Mouse (Mus musculus): Measurements from ENCODE around the gene Ccl2. TPM values are rescaled to one million over a fixed set of nuclear protein-coding genes. Genes with fewer than 3 reads are reported as not detected.

The Ccl2 gene
- polyA plus RNA-seq, 1 experiment from 2014 or later, result 4.8 TPM

GRCm38 (mm10) chr11:82073686-82074085 is 38.3 kb downstream of the Ccl2 start:
- Histone ChIP-seq H3K36me3 (ENCODE audit: control insufficient read depth, insufficient read depth, low read length) (no peaks in the 10 kb centered on the region), H3K4me2 (ENCODE audit: low read depth, low read length) (no peak overlapping the region), H3K27ac (ENCODE audit: low read length) (no peak overlapping the region), H3K9me3 (replicated peaks; ENCODE audit: control insufficient read depth, low read length) (no peaks in the 10 kb centered on the region), H3K9ac (ENCODE audit: low read length) (no peak overlapping the region), H3K4me1 (ENCODE audit: control insufficient read depth, insufficient read depth, low read length) (0 out of 2 replicates have a peak, but pooled peaks cover 5% of the 10 kb centered on the region), H3K4me3 (replicated peaks; ENCODE audit: low read length) (no peak overlapping the region), H3K27me3 (ENCODE audit: control insufficient read depth, insufficient read depth, low read length) (no peaks in the 10 kb centered on the region)
- 84% methylated on average over 3 of the region's 3 CpGs for WGBS
- no peak for ATAC-seq (ENCODE audit: insufficient read depth, low FRiP score)

DNA sequence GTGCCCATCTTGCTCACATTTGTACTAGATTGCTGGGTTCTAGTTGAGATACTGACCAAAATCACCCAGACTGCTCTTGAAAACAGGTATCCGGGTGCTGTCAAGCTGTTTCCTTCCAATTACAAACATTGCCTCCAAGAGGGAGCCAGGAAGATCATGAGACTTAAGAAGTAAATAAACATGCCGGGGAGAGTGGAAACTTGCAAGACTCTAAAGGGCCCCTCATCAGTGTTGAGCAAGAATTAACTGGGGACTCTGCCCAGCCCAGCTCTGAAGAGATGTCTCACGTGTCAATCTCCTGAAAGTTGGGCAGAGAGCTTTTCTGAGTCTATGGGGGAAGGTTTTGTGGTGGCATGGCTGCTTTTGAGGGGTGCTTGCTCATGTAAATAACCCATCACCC is 41.7 kb downstream of the Ccl2 start:
- H3K9me3 ChIP-seq (replicated peaks; ENCODE audit: control insufficient read depth, low read length), result no peaks in the 10 kb centered on the region
- H3K4me2 ChIP-seq (ENCODE audit: low read depth, low read length), result no peak overlapping the region
- H3K27ac ChIP-seq (ENCODE audit: low read length), result no peak overlapping the region
- H3K27me3 ChIP-seq (ENCODE audit: control insufficient read depth, insufficient read depth, low read length), result no peaks in the 10 kb centered on the region
- H3K4me1 ChIP-seq (ENCODE audit: control insufficient read depth, insufficient read depth, low read length), result no peaks in the 10 kb centered on the region
- H3K36me3 ChIP-seq (ENCODE audit: control insufficient read depth, insufficient read depth, low read length), result no peaks in the 10 kb centered on the region
- no peak overlapping the region for H3K4me3 ChIP-seq (replicated peaks; ENCODE audit: low read length)
- H3K9ac ChIP-seq (ENCODE audit: low read length), result no peak overlapping the region
- ATAC-seq (ENCODE audit: insufficient read depth, low FRiP score), result no peak
- WGBS, result 52% methylated on average over 3 of the region's 3 CpGs

DNA sequence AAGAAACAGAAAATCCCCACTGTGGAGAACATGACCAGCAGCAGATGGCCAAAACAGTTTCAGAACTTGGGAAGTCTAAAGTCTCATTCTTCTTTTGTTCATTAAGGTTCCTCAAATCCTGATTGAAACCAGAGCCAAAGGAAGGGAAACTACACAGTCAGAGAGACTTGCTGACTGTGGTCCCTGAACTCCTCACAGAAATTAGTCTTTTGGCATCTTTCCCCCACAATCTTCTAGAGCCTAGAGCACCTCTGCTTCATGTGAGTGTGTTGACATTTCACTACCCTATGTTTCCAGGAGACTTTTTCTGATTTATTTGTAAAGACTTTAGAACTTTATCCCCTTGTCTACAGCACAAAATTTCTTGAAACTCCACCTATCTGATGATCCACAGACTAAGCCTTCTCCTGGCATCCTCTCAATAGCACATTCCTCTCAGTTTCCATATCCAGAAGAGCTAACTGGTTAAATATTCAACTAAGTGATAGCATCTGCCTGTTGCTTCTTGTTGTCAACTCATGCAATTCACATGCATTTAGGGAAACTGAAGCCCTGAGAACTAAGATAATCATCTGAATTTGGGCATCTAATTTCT is 42.9 kb downstream of the Ccl2 start:
- H3K27me3 ChIP-seq (ENCODE audit: control insufficient read depth, insufficient read depth, low read length), result no peaks in the 10 kb centered on the region
- no peaks in the 10 kb centered on the region for H3K36me3 ChIP-seq (ENCODE audit: control insufficient read depth, insufficient read depth, low read length)
- H3K4me2 ChIP-seq (ENCODE audit: low read depth, low read length), result no peak overlapping the region
- H3K9me3 ChIP-seq (replicated peaks; ENCODE audit: control insufficient read depth, low read length), result no peaks in the 10 kb centered on the region
- no peak overlapping the region for H3K9ac ChIP-seq (ENCODE audit: low read length)
- H3K4me1 ChIP-seq (ENCODE audit: control insufficient read depth, insufficient read depth, low read length), result no peaks in the 10 kb centered on the region
- peak; percentile 73 for ATAC-seq (ENCODE audit: insufficient read depth, low FRiP score)
- H3K27ac ChIP-seq (ENCODE audit: low read length), result 0 out of 2 replicates have a peak overlapping the region, but pooled peaks have one; percentile 0
- no peak overlapping the region for H3K4me3 ChIP-seq (replicated peaks; ENCODE audit: low read length)

DNA sequence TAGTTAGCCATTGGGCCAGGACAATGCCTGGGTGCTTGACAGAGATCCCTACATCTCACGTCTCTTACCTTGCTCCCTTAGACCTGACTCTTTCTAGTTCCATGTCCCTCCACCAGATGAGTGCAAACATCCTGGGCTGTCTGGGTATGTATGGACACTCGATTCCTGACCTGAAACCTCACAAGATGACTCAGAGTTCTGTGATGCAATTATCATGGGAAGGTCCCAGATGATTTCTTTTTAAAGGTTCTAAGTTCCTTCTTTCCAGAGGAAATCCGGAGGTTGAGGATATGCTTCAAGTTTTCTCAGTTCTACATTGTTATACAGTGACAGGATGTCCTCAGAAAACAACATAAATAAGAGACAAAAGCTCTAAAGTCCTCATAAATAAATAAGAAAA is 45.5 kb downstream of the Ccl2 start:
- ATAC-seq (ENCODE audit: insufficient read depth, low FRiP score), result no peak
- no peak overlapping the region for H3K4me2 ChIP-seq (ENCODE audit: low read depth, low read length)
- H3K36me3 ChIP-seq (ENCODE audit: control insufficient read depth, insufficient read depth, low read length), result no peaks in the 10 kb centered on the region
- H3K9ac ChIP-seq (ENCODE audit: low read length), result no peak overlapping the region
- no peaks in the 10 kb centered on the region for H3K27me3 ChIP-seq (ENCODE audit: control insufficient read depth, insufficient read depth, low read length)
- 72% methylated on average over 3 of the region's 3 CpGs for WGBS
- no peaks in the 10 kb centered on the region for H3K9me3 ChIP-seq (replicated peaks; ENCODE audit: control insufficient read depth, low read length)
- H3K4me3 ChIP-seq (replicated peaks; ENCODE audit: low read length), result no peak overlapping the region
- H3K27ac ChIP-seq (ENCODE audit: low read length), result no peak overlapping the region
- no peaks in the 10 kb centered on the region for H3K4me1 ChIP-seq (ENCODE audit: control insufficient read depth, insufficient read depth, low read length)

- Histone ChIP-seq H3K27me3 (ENCODE audit: control insufficient read depth, insufficient read depth, low read length) (no peaks in the 10 kb centered on the region), H3K4me1 (ENCODE audit: control insufficient read depth, insufficient read depth, low read length) (no peaks in the 10 kb centered on the region), H3K9ac (ENCODE audit: low read length) (no peak overlapping the region), H3K4me2 (ENCODE audit: low read depth, low read length) (no peak overlapping the region), H3K4me3 (replicated peaks; ENCODE audit: low read length) (no peak overlapping the region), H3K27ac (ENCODE audit: low read length) (no peak overlapping the region), H3K9me3 (replicated peaks; ENCODE audit: control insufficient read depth, low read length) (no peaks in the 10 kb centered on the region), H3K36me3 (ENCODE audit: control insufficient read depth, insufficient read depth, low read length) (no peaks in the 10 kb centered on the region)
- WGBS, result 91% methylated on average over 3 of the region's 3 CpGs
- no peak for ATAC-seq (ENCODE audit: insufficient read depth, low FRiP score)
Observed at GRCm38 (mm10) chr11:82084360-82084759, 49.0 kb downstream of the Ccl2 start.

Other genes starting within 250 kb of the Ccl2 start
- 0.11 TPM in 1 of 2 replicates, not detected in the other for gene 5530401A14Rik, start 174.9 kb upstream of the Ccl2 start, polyA plus RNA-seq (2015; fragmentation: Nextera tagmentation; extraction: Ambion mirVana)
- 0.22 and 0.27 TPM in 2 replicates for gene Asic2, start 67.1 kb upstream of the Ccl2 start, polyA plus RNA-seq (2015; fragmentation: Nextera tagmentation; extraction: Ambion mirVana)
- not detected in 2 replicates for gene Gm17268, start 3.0 kb downstream of the Ccl2 start, polyA plus RNA-seq (2015; fragmentation: Nextera tagmentation; extraction: Ambion mirVana)
- 1.7 and 1.8 TPM in 2 replicates for gene Ccl7, start 10.1 kb downstream of the Ccl2 start, polyA plus RNA-seq (2015; fragmentation: Nextera tagmentation; extraction: Ambion mirVana)
- gene Ccl11, start 22.3 kb downstream of the Ccl2 start, polyA plus RNA-seq (2015; fragmentation: Nextera tagmentation; extraction: Ambion mirVana), result 87.0 and 102 TPM in 2 replicates
- 1.7 and 3.3 TPM in 2 replicates for gene Ccl12, start 66.3 kb downstream of the Ccl2 start, polyA plus RNA-seq (2015; fragmentation: Nextera tagmentation; extraction: Ambion mirVana)
- gene Ccl8, start 79.6 kb downstream of the Ccl2 start, polyA plus RNA-seq (2015; fragmentation: Nextera tagmentation; extraction: Ambion mirVana), result not detected in 2 replicates